Mouse (Mus musculus) spleen, adult 12 weeks (tissue): Measurements from ENCODE around the gene Vwf.
A peak's percentile ranks its signal among the peaks of the same experiment; 100 is the strongest.

ENCODE experiments used
- DNase-seq: peaks from one replicate; pipeline ENCODE4 v3.0.0; 2022; ENCODE audit warnings: low spot score

Gene Vwf

DNA sequence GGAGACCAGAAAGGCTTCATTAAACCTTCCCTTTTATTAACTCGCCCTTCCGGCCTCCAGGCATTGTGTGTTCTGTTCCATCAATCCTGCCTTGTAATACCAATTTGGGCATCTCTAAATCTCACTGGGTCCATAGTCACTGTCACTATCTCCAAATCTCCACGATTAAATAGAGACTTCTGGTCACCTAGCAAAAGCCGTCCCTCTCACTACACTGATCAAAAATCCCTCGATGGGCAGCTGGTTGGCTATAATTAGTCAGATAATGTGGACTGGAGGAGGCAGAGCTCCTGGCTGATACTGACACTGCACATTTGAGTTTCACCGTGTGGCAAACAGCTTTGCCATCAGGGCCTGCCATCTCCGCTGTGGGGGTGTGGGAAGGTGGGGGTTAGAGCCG, 42.5 kb downstream of the Vwf start:
- DNase-seq = no peak

GRCm38 (mm10) chr6:125590056-125590455, 43.5 kb downstream of the Vwf start:
- DNase-seq = no peak

DNA sequence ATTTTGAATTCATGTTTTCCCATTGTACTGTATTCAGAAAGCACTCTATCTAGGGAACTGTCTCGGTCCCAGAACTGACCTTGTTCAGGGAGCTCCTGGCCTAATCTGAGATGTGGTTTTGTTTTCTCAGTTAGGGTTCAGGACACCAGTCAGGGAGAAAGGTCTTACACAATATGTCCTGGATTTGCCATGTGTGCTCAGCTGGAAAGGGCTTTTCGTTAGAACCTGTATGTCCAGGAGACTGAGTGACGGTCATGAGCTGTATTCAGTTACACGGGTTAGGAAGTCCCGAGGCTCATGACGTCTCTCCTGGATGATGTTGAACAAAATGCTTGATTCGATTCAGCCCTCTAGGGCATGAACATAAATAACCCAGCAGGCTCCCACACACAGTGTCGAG, 43.9 kb downstream of the Vwf start:
- no peak for DNase-seq

DNA sequence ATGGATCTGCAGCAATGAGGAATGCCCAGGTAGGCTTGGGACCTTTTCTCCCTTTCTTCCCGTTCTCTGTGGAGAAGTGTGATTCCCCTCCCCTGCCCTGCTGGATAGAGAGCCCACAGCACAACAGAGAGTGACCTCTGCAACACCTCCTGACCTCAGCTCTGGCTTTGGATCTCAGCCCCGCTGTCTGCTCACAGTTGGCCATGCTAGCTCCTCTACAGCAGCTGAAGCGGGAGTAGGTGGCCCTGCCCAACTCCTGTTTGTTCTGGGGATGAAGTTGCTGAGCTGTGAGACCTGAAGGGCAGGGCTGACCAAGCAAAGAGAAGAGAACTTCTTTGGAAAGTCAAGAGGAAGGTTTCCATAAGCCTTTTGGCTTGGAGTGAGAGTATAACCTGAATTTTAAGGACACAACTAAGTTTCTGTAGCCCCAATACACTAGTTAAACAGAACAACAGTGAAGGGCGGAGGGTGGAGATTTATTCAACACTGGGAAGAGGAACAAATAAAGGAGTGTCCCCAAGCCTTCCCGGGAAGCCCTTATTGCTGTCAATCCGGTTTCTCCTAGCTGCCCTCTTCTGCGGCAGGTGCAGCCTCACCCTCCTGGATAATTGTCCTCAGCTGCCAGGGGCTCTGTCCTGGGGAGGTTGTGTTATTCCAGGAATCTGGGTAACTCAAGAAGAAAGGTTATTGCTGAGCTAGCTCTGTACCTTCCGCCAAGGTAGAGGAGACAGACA, 45.2 kb downstream of the Vwf start:
- DNase-seq = no peak

GRCm38 (mm10) chr6:125592536-125592935, 46.0 kb downstream of the Vwf start:
- no peak for DNase-seq

DNA sequence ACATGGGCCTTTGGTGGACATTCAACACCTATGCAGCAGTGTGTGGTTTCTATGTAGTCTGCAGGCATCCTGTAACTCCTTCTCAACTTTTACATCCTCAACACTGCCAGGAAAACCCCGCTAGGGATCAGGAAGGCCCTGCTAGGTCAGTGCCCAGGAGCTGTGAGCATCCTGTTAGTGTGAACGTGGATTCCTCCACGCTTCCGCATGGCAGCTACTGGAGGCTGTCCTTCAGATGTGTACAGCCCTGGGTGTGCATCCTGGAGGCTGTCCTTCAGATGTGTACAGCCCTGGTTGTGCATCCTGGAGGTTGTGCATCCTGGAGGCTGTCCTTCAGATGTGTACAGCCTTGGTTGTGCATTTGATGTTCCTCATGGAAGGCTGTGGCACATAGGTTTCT, 47.7 kb downstream of the Vwf start:
- DNase-seq = no peak

- DNase-seq = no peak
Observed at GRCm38 (mm10) chr6:125594825-125595224, 48.3 kb downstream of the Vwf start.

GRCm38 (mm10) chr6:125596701-125597318, 50.2 kb downstream of the Vwf start:
- DNase-seq = no peak

- DNase-seq = no peak
Observed at GRCm38 (mm10) chr6:125597716-125598115, 51.1 kb downstream of the Vwf start.

GRCm38 (mm10) chr6:125600036-125600558, 53.5 kb downstream of the Vwf start:
- peak; percentile 51 for DNase-seq

DNA sequence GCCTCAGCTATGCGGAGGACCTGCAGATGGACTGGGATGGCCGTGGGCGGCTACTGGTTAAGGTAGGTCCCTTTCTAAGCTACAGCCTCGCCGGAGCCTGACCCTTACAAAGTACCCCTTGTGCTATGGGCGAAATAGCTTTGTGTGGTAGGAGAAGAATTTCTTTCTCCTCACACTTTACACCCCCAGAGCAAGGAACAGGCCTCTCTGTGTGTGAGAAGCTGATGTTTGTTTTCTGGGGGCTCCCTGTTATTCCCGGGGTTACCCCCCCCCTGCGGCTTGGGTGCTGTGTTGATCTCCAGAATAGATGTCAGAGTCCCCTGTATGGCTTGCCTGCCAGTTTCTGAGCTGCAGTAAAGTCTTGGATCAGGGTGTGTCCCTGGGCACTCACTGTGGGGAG, 54.1 kb downstream of the Vwf start:
- no peak for DNase-seq

GRCm38 (mm10) chr6:125601190-125601589, 54.6 kb downstream of the Vwf start:
- no peak for DNase-seq

GRCm38 (mm10) chr6:125601748-125602147, 55.2 kb downstream of the Vwf start:
- DNase-seq = no peak

- no peak for DNase-seq
Observed at GRCm38 (mm10) chr6:125602354-125602753, 55.8 kb downstream of the Vwf start.

GRCm38 (mm10) chr6:125603234-125603633, 56.7 kb downstream of the Vwf start:
- peak; percentile 56 for DNase-seq

DNA sequence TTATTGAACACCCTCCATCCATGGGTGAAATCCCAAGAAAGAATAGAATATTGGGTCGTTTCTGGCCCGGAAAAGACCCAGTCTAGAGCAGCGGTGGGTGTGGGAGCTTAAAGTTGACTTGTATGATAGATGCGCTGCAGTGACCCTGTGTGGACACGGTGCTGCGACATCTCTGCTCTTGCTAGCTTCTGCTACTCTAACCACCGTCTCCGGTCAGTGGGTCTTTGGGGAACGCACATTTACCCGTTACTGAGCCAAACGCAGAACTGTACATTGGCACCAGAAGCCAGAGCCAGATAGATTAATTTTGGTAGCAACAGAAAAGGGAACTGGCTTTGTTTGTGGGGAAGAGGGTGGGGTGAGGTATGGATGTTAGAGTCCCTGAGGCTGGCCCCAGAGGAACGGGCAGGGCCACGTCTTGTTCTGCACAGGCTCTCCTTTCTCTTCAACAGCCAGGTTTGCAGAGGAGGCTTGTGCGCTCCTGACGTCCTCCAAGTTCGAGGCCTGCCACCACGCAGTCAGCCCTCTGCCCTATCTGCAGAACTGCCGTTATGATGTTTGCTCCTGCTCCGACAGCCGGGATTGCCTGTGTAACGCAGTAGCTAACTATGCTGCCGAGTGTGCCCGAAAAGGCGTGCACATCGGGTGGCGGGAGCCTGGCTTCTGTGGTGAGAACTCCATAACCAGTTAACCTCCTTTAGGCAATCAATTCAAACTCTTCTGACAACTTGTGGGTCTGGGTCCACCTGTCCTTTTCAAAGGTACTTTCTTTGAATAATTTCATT, 57.3 kb downstream of the Vwf start:
- no peak for DNase-seq

GRCm38 (mm10) chr6:125604463-125605191, 58.1 kb downstream of the Vwf start:
- DNase-seq = no peak

- no peak for DNase-seq
Observed at GRCm38 (mm10) chr6:125609025-125609424, 62.5 kb downstream of the Vwf start.

DNA sequence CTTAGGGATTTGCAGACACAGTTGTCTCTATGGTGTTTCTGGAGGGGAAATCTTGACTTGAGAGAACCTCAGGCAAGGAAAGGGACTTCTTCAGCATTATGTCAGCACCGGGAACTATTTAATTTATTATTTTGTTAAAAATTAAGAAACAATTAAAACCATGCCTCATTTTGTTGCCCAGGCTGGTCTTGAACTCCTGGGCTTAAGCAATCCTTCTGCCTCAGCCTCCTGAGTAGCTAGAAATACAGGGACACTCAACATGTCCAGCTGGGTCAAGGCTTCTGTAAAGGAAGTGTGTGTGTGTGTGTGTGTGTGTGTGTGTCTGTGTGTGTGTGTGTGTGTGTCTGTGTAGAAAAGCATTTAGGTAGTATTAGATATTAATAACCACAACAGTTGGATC, 71.3 kb downstream of the Vwf start:
- no peak for DNase-seq

GRCm38 (mm10) chr6:125620764-125621163, 74.2 kb downstream of the Vwf start:
- DNase-seq = no peak

GRCm38 (mm10) chr6:125622434-125622833, 75.9 kb downstream of the Vwf start:
- DNase-seq = no peak

DNA sequence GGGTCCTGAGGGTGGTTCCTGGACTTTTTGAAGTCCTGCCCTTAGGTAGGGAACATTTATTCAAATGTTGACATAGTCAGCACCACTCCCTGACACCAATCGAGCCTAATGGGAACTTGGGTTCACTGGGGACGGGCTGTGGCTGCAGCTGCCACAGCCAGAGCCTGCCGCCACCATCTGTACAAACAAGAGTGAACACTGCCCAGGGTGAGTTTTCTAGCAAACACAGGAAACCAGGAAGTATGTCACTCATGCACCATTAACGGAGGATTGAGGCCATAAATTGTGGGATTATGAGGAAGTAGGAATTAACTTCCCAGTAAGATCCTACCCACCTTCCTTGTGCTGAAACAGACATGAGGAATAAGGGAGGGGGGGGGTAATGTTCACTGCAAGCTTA, 93.9 kb downstream of the Vwf start:
- no peak for DNase-seq
